Mouse (Mus musculus): Measurements from ENCODE around the gene Traf3. TPM values are rescaled to one million over a fixed set of nuclear protein-coding genes. Genes with fewer than 3 reads are reported as not detected.

The Traf3 gene
- polyA plus RNA-seq, 1 experiment from 2014 or later, result 13.8 TPM

- no peak for ATAC-seq (ENCODE audit: insufficient number of reproducible peaks, insufficient read depth, low FRiP score, low TSS enrichment, low read depth)
- Histone ChIP-seq H3K9ac (replicated peaks) (no peak overlapping the region), H3K36me3 (no peaks in the 10 kb centered on the region), H3K4me3 (replicated peaks) (no peak overlapping the region), H3K27me3 (no peaks in the 10 kb centered on the region; the same call in 1 of the 2 replicates), H3K27ac (no peak overlapping the region), H3K9me3 (0 out of 2 replicates have a peak, but pooled peaks cover 10% of the 10 kb centered on the region), H3K4me1 (replicated peaks) (peaks cover 21% of the 10 kb centered on the region; the same call in 1 of the 2 replicates), H3K4me2 (0 out of 2 replicates have a peak overlapping the region, but pooled peaks have one; percentile 1)
- 25% methylated on average over 12 of the region's 12 CpGs for WGBS
These were observed 23.1 kb upstream of the Traf3 start for GRCm38 (mm10) chr12:111143005-111143508.

- Histone ChIP-seq H3K9me3 (0 out of 2 replicates have a peak, but pooled peaks cover 9% of the 10 kb centered on the region), H3K4me1 (replicated peaks) (peaks cover 21% of the 10 kb centered on the region; the same call in 1 of the 2 replicates), H3K27me3 (peaks cover 3% of the 10 kb centered on the region), H3K4me3 (replicated peaks) (no peak overlapping the region), H3K4me2 (0 out of 2 replicates have a peak overlapping the region, but pooled peaks have one; percentile 1), H3K36me3 (no peaks in the 10 kb centered on the region), H3K9ac (replicated peaks) (no peak overlapping the region; the same call in 1 of the 2 replicates), H3K27ac (no peak overlapping the region)
- WGBS, result 72% methylated on average over 16 of the region's 16 CpGs
- no peak for ATAC-seq (ENCODE audit: insufficient number of reproducible peaks, insufficient read depth, low FRiP score, low TSS enrichment, low read depth)
These were observed 22.6 kb upstream of the Traf3 start for GRCm38 (mm10) chr12:111143509-111144063.

GRCm38 (mm10) chr12:111144598-111144997, 21.6 kb upstream of the Traf3 start:
- WGBS, result 92% methylated on average over 2 of the region's 2 CpGs
- Histone ChIP-seq H3K4me3 (replicated peaks) (no peak overlapping the region), H3K4me2 (no peak overlapping the region), H3K36me3 (no peaks in the 10 kb centered on the region), H3K9ac (replicated peaks) (no peak overlapping the region), H3K27ac (no peak overlapping the region), H3K9me3 (0 out of 2 replicates have a peak, but pooled peaks cover under 1% of the 10 kb centered on the region), H3K4me1 (replicated peaks) (peaks cover 21% of the 10 kb centered on the region; the same call in 1 of the 2 replicates), H3K27me3 (peaks cover 13% of the 10 kb centered on the region)
- no peak for ATAC-seq (ENCODE audit: insufficient number of reproducible peaks, insufficient read depth, low FRiP score, low TSS enrichment, low read depth)

- ATAC-seq (ENCODE audit: insufficient number of reproducible peaks, insufficient read depth, low FRiP score, low TSS enrichment, low read depth), result no peak
- no peak overlapping the region for H3K9ac ChIP-seq (replicated peaks)
- H3K4me3 ChIP-seq (replicated peaks), result no peak overlapping the region
- H3K4me2 ChIP-seq, result no peak overlapping the region
- WGBS, result 50% methylated on average over 9 of the region's 9 CpGs
- H3K27ac ChIP-seq, result no peak overlapping the region
- peaks cover 25% of the 10 kb centered on the region for H3K4me1 ChIP-seq (replicated peaks)
- H3K36me3 ChIP-seq, result no peaks in the 10 kb centered on the region
- H3K9me3 ChIP-seq, result no peaks in the 10 kb centered on the region
- peaks cover 14% of the 10 kb centered on the region for H3K27me3 ChIP-seq
These were observed 20.9 kb upstream of the Traf3 start for GRCm38 (mm10) chr12:111145269-111145668.

- Histone ChIP-seq H3K4me3 (replicated peaks) (no peak overlapping the region), H3K36me3 (no peaks in the 10 kb centered on the region), H3K27me3 (peaks cover 14% of the 10 kb centered on the region), H3K9me3 (no peaks in the 10 kb centered on the region), H3K27ac (no peak overlapping the region), H3K4me2 (no peak overlapping the region), H3K9ac (replicated peaks) (no peak overlapping the region), H3K4me1 (replicated peaks) (peaks cover 33% of the 10 kb centered on the region)
- no peak for ATAC-seq (ENCODE audit: insufficient number of reproducible peaks, insufficient read depth, low FRiP score, low TSS enrichment, low read depth)
- WGBS, result 61% methylated on average over 17 of the region's 17 CpGs
These were observed 16.5 kb upstream of the Traf3 start for GRCm38 (mm10) chr12:111149495-111150235.

- Histone ChIP-seq H3K4me3 (replicated peaks) (no peak overlapping the region), H3K9ac (replicated peaks) (no peak overlapping the region), H3K4me2 (no peak overlapping the region), H3K4me1 (replicated peaks) (peaks cover 30% of the 10 kb centered on the region), H3K27me3 (peaks cover 14% of the 10 kb centered on the region), H3K9me3 (no peaks in the 10 kb centered on the region), H3K36me3 (no peaks in the 10 kb centered on the region), H3K27ac (no peak overlapping the region)
- WGBS, result 3% methylated on average over 6 of the region's 6 CpGs
- no peak for ATAC-seq (ENCODE audit: insufficient number of reproducible peaks, insufficient read depth, low FRiP score, low TSS enrichment, low read depth)
These were observed 16.0 kb upstream of the Traf3 start for GRCm38 (mm10) chr12:111150236-111150596.

GRCm38 (mm10) chr12:111151422-111152156, 14.6 kb upstream of the Traf3 start:
- 87% methylated on average over 5 of the region's 5 CpGs for WGBS
- no peak overlapping the region for H3K27ac ChIP-seq

GRCm38 (mm10) chr12:111152579-111152978, 13.6 kb upstream of the Traf3 start:
- Histone ChIP-seq H3K27me3 (peaks cover 14% of the 10 kb centered on the region), H3K9ac (replicated peaks) (no peak overlapping the region), H3K4me1 (replicated peaks) (peaks cover 24% of the 10 kb centered on the region), H3K36me3 (no peaks in the 10 kb centered on the region), H3K4me3 (replicated peaks) (no peak overlapping the region), H3K4me2 (no peak overlapping the region), H3K27ac (no peak overlapping the region), H3K9me3 (no peaks in the 10 kb centered on the region)
- ATAC-seq (ENCODE audit: insufficient number of reproducible peaks, insufficient read depth, low FRiP score, low TSS enrichment, low read depth), result no peak
- WGBS, result 89% methylated on average over 6 of the region's 6 CpGs

More at GRCm38 (mm10) chr12:111151422-111152156, 14.6 kb upstream of the Traf3 start:
- H3K4me1 ChIP-seq (replicated peaks), result peaks cover 24% of the 10 kb centered on the region
- ATAC-seq (ENCODE audit: insufficient number of reproducible peaks, insufficient read depth, low FRiP score, low TSS enrichment, low read depth), result no peak
- no peaks in the 10 kb centered on the region for H3K36me3 ChIP-seq
- H3K4me2 ChIP-seq, result no peak overlapping the region
- H3K27me3 ChIP-seq, result peaks cover 14% of the 10 kb centered on the region
- H3K9me3 ChIP-seq, result no peaks in the 10 kb centered on the region
- H3K4me3 ChIP-seq (replicated peaks), result no peak overlapping the region
- no peak overlapping the region for H3K9ac ChIP-seq (replicated peaks)

GRCm38 (mm10) chr12:111152981-111153710, 13.0 kb upstream of the Traf3 start:
- H3K27ac ChIP-seq, result peak overlapping the region; percentile 45; the same call in 1 of the 2 replicates
- H3K4me1 ChIP-seq (replicated peaks), result peaks cover 24% of the 10 kb centered on the region
- no peak overlapping the region for H3K9ac ChIP-seq (replicated peaks)
- ATAC-seq (ENCODE audit: insufficient number of reproducible peaks, insufficient read depth, low FRiP score, low TSS enrichment, low read depth), result no peak
- no peaks in the 10 kb centered on the region for H3K9me3 ChIP-seq
- H3K36me3 ChIP-seq, result no peaks in the 10 kb centered on the region
- peaks cover 16% of the 10 kb centered on the region for H3K27me3 ChIP-seq
- H3K4me3 ChIP-seq (replicated peaks), result no peak overlapping the region
- 72% methylated on average over 7 of the region's 7 CpGs for WGBS
- H3K4me2 ChIP-seq, result no peak overlapping the region

GRCm38 (mm10) chr12:111153946-111154345, 12.2 kb upstream of the Traf3 start:
- Histone ChIP-seq H3K27me3 (peaks cover 10% of the 10 kb centered on the region), H3K36me3 (no peaks in the 10 kb centered on the region), H3K4me2 (no peak overlapping the region), H3K9ac (replicated peaks) (no peak overlapping the region), H3K4me1 (replicated peaks) (peaks cover 24% of the 10 kb centered on the region), H3K4me3 (replicated peaks) (no peak overlapping the region), H3K9me3 (no peaks in the 10 kb centered on the region), H3K27ac (no peak overlapping the region)
- peak; percentile 67; the same call in 1 of the 2 replicates for ATAC-seq (ENCODE audit: insufficient number of reproducible peaks, insufficient read depth, low FRiP score, low TSS enrichment, low read depth)
- WGBS, result 28% methylated on average over 5 of the region's 5 CpGs

All from limb, embryonic 12.5 days (tissue).